ENCODE assay signal across 12 mouse cellular contexts in the genomic region with DNA sequence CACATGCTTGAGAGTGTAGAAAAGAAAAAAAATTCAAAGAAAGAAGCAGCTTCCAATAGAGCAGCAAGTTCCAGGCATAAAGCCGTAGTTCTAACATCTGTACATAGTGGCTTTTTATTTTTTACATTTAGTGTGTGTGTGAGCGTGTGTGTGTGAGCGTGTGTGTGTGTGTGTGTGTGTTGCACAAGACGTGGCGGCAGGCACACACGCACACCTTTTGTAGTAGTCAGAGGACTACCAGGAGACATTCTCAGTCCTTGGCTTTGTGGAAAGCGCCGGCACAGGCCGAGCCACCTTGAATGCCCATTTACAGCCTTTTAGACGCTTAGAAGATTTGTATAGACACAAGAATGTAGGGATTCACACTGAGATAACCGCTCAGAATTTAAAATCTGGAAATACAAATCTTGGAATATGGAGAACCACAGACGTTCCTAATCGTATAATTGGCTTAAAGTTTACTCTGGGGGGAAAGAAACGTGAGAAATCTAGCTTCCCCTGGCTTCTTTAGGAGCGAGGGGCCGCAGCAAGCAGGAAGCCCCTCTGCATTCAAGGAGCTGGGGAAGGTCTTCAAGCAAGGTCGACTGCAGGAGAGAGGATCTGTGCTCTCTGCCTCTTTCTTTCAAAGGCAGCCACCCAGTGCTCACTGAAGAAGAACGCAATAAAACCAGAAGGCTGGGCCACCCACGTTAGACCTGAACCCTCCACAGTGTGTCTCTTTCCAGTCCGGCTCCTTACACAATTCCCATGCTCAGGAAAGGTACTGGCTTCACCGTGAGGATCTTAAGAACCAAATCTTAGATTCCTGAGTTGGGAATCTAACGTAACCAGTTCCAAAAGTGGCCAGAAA. TPM values are rescaled to one million over a fixed set of nuclear protein-coding genes. Genes with fewer than 3 reads are reported as not detected.
DNase-seq lines count a peak whose midpoint lies in the region; ATAC-seq lines count a peak whose summit lies in the region.
"Had no signal": no experiment of that assay in that cellular context is flagged by ENCODE, and none has a peak within 500 bp of the region (broad histone marks: within the 10 kb centered on the region; RNA-seq: fewer than 3 reads in every experiment).

No protein-coding gene starts in this region.

- peaks cover 99% of the 10 kb centered on the region for H3K27me3 ChIP-seq in forebrain, embryonic 13.5 days
- H3K27me3 ChIP-seq in forebrain, embryonic 12.5 days = peaks cover 95% of the 10 kb centered on the region
- peaks cover 98% of the 10 kb centered on the region for H3K27me3 ChIP-seq in kidney, embryonic 14.5 days (ENCODE audit: control insufficient read depth, insufficient read depth, low read length)
- peaks cover 99% of the 10 kb centered on the region for H3K27me3 ChIP-seq in embryonic facial prominence, embryonic 13.5 days
- H3K27me3 ChIP-seq in midbrain, embryonic 15.5 days (replicated peaks) = peaks cover 95% of the 10 kb centered on the region

- H3K4me1 ChIP-seq in forebrain, embryonic 13.5 days = peaks cover 16% of the 10 kb centered on the region; the same call in 1 of the 2 replicates
- peaks cover 21% of the 10 kb centered on the region for H3K4me1 ChIP-seq in forebrain, embryonic 12.5 days
- peaks cover 7% of the 10 kb centered on the region; the same call in 1 of the 2 replicates for H3K4me1 ChIP-seq in kidney, embryonic 14.5 days (ENCODE audit: control insufficient read depth, insufficient read depth, low read length)
- H3K4me1 ChIP-seq in embryonic facial prominence, embryonic 13.5 days = peaks cover 30% of the 10 kb centered on the region
- peaks cover 24% of the 10 kb centered on the region for H3K4me1 ChIP-seq in midbrain, embryonic 15.5 days

- 0 out of 2 replicates have a peak overlapping the region, but pooled peaks have one; percentile 23 for H3K4me2 ChIP-seq in forebrain, embryonic 13.5 days
- no peak overlapping the region for H3K4me2 ChIP-seq in forebrain, embryonic 12.5 days
- H3K4me2 ChIP-seq in kidney, embryonic 14.5 days (replicated peaks; ENCODE audit: low read depth, low read length) = no peak overlapping the region
- peak overlapping the region; percentile 43 for H3K4me2 ChIP-seq in embryonic facial prominence, embryonic 13.5 days
- peak overlapping the region; percentile 19 for H3K4me2 ChIP-seq in midbrain, embryonic 15.5 days

- DNase-seq in kidney, postnatal 10 days = no peak
- no peak for DNase-seq in urinary bladder, postnatal 14 days (ENCODE audit: low spot score)
- no peak for DNase-seq in cerebellum, postnatal 4 days (ENCODE audit: low spot score in 2 of 2)
- DNase-seq: gastrocnemius, postnatal 25 days; kidney, adult 8-10 months; thymus, postnatal 4 days had no signal

- no peaks in the 10 kb centered on the region for H3K9me3 ChIP-seq in forebrain, embryonic 13.5 days (replicated peaks)
- H3K9me3 ChIP-seq in forebrain, embryonic 12.5 days = no peaks in the 10 kb centered on the region
- no peaks in the 10 kb centered on the region for H3K9me3 ChIP-seq in kidney, embryonic 14.5 days (ENCODE audit: control insufficient read depth, low read length)
- H3K9me3 ChIP-seq in embryonic facial prominence, embryonic 13.5 days = no peaks in the 10 kb centered on the region
- H3K9me3 ChIP-seq in midbrain, embryonic 15.5 days = no peaks in the 10 kb centered on the region

- WGBS in forebrain, embryonic 13.5 days = 9% methylated on average over 22 of the region's 22 CpGs
- 7% methylated on average over 22 of the region's 22 CpGs for WGBS in forebrain, embryonic 12.5 days
- 8% methylated on average over 22 of the region's 22 CpGs for WGBS in kidney, embryonic 14.5 days
- 10% methylated on average over 22 of the region's 22 CpGs for WGBS in embryonic facial prominence, embryonic 13.5 days
- 8% methylated on average over 22 of the region's 22 CpGs for WGBS in midbrain, embryonic 15.5 days

- no peak overlapping the region for H3K4me3 ChIP-seq in forebrain, embryonic 13.5 days
- H3K4me3 ChIP-seq in forebrain, embryonic 12.5 days (replicated peaks) = no peak overlapping the region
- peak overlapping the region; percentile 9; the same call in 1 of the 2 replicates for H3K4me3 ChIP-seq in kidney, embryonic 14.5 days (ENCODE audit: low read length)
- H3K4me3 ChIP-seq in embryonic facial prominence, embryonic 13.5 days = peak overlapping the region; percentile 44
- H3K4me3 ChIP-seq in midbrain, embryonic 15.5 days = no peak overlapping the region

- H3K36me3 ChIP-seq in forebrain, embryonic 13.5 days (ENCODE audit: poor library complexity, severe bottlenecking) = no peaks in the 10 kb centered on the region
- no peaks in the 10 kb centered on the region for H3K36me3 ChIP-seq in forebrain, embryonic 12.5 days (replicated peaks)
- no peaks in the 10 kb centered on the region for H3K36me3 ChIP-seq in kidney, embryonic 14.5 days (ENCODE audit: control insufficient read depth, insufficient read depth, low read length)
- no peaks in the 10 kb centered on the region for H3K36me3 ChIP-seq in embryonic facial prominence, embryonic 13.5 days
- H3K36me3 ChIP-seq in midbrain, embryonic 15.5 days (replicated peaks) = no peaks in the 10 kb centered on the region

- no peak overlapping the region for H3K27ac ChIP-seq in forebrain, embryonic 13.5 days
- H3K27ac ChIP-seq in forebrain, embryonic 12.5 days = no peak overlapping the region
- H3K27ac ChIP-seq in kidney, embryonic 14.5 days (ENCODE audit: low read depth, low read length) = no peak overlapping the region
- no peak overlapping the region for H3K27ac ChIP-seq in embryonic facial prominence, embryonic 13.5 days
- no peak overlapping the region for H3K27ac ChIP-seq in midbrain, embryonic 15.5 days
- H3K27ac ChIP-seq: liver, embryonic 14.5 days had no signal

- no peak for ATAC-seq in forebrain, embryonic 13.5 days
- ATAC-seq in forebrain, embryonic 12.5 days (ENCODE audit: low FRiP score) = no peak
- ATAC-seq in kidney, embryonic 14.5 days (ENCODE audit: low FRiP score, low TSS enrichment) = no peak
- no peak for ATAC-seq in embryonic facial prominence, embryonic 13.5 days (ENCODE audit: insufficient number of reproducible peaks, insufficient read depth, low FRiP score, low TSS enrichment, low read depth)
- ATAC-seq in midbrain, embryonic 15.5 days (replicated peaks) = no peak

- H3K9ac ChIP-seq in forebrain, embryonic 13.5 days = no peak overlapping the region
- no peak overlapping the region for H3K9ac ChIP-seq in forebrain, embryonic 12.5 days
- no peak overlapping the region for H3K9ac ChIP-seq in kidney, embryonic 14.5 days (ENCODE audit: low read depth, low read length)
- H3K9ac ChIP-seq in embryonic facial prominence, embryonic 13.5 days = no peak overlapping the region
- no peak overlapping the region for H3K9ac ChIP-seq in midbrain, embryonic 15.5 days
- H3K9ac ChIP-seq: liver, embryonic 14.5 days had no signal

RNA-seq across cellular contexts. Expression of a gene that starts 1.4 kb away (rescaled TPM):
- polyA plus RNA-seq in forebrain, embryonic 13.5 days (2015; fragmentation: Nextera tagmentation; extraction: Ambion mirVana) = not detected in 2 replicates
- polyA plus RNA-seq in forebrain, embryonic 12.5 days (2016; fragmentation: Nextera tagmentation; extraction: Ambion mirVana) = not detected in 2 replicates
- polyA plus RNA-seq in kidney, embryonic 14.5 days (2014; fragmentation: Nextera tagmentation; extraction: Ambion mirVana) = not detected in 2 replicates
- 0.81 and 0.91 TPM in 2 replicates for polyA plus RNA-seq in embryonic facial prominence, embryonic 13.5 days (2015; fragmentation: Nextera tagmentation; extraction: Ambion mirVana)
- polyA plus RNA-seq in midbrain, embryonic 15.5 days (2015; fragmentation: Nextera tagmentation; extraction: Ambion mirVana) = not detected in 2 replicates

RNA-seq across cellular contexts. Expression of a gene that starts 47.2 kb away (rescaled TPM):
- polyA plus RNA-seq in forebrain, embryonic 13.5 days (2015; fragmentation: Nextera tagmentation; extraction: Ambion mirVana) = 11.1 and 11.4 TPM in 2 replicates
- 9.9 TPM in 2 replicates for polyA plus RNA-seq in forebrain, embryonic 12.5 days (2016; fragmentation: Nextera tagmentation; extraction: Ambion mirVana)
- polyA plus RNA-seq in kidney, embryonic 14.5 days (2014; fragmentation: Nextera tagmentation; extraction: Ambion mirVana) = 10.8 and 13.2 TPM in 2 replicates
- 8.3 and 9.3 TPM in 2 replicates for polyA plus RNA-seq in embryonic facial prominence, embryonic 13.5 days (2015; fragmentation: Nextera tagmentation; extraction: Ambion mirVana)
- 9.2 and 9.4 TPM in 2 replicates for polyA plus RNA-seq in midbrain, embryonic 15.5 days (2015; fragmentation: Nextera tagmentation; extraction: Ambion mirVana)

Comparison
In these comparisons a context has a peak if more than half of its experiments do, and no peak if none do; other contexts are left out.
1. H3K4me2 ChIP-seq: peak in forebrain, embryonic 13.5 days (single experiment), embryonic facial prominence, embryonic 13.5 days (single experiment) and midbrain, embryonic 15.5 days (single experiment); none in forebrain, embryonic 12.5 days (single experiment) and kidney, embryonic 14.5 days (single experiment).
2. H3K4me3 ChIP-seq: peak in kidney, embryonic 14.5 days (single experiment) and embryonic facial prominence, embryonic 13.5 days (single experiment); none in forebrain, embryonic 13.5 days (single experiment), forebrain, embryonic 12.5 days (single experiment) and midbrain, embryonic 15.5 days (single experiment).